Mouse (Mus musculus): ENCODE data around the gene Rad9b.

Rad9b gene

GRCm38 (mm10) chr5:122314966-122315667, 38.9 kb downstream of the Rad9b start:
- ATAC-seq (ENCODE audit: insufficient number of reproducible peaks, low FRiP score, low TSS enrichment), result peak; percentile 89

- ATAC-seq (ENCODE audit: insufficient number of reproducible peaks, low FRiP score, low TSS enrichment), result no peak
These were observed 40.9 kb downstream of the Rad9b start for GRCm38 (mm10) chr5:122312942-122313684.

DNA sequence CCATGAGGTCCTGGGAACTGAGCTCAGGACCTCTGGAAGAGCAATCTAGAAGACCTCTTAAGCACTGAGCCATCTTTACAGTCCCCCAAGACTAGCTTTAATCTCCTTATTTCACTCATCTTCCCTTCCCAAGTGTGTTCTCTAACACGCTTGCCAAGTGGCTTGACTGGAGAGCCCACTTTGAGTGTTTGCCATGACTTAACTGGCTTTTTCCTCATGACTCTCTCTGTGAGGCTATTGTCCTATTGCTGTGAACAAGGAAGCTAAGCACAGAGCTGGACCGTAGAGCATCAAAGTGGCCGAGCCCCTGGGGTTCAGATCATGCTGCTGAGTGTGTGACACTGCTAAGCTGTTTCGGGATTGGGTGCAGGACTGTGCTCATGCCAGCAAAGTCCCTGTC, 41.7 kb downstream of the Rad9b start:
- no peak for ATAC-seq (ENCODE audit: insufficient number of reproducible peaks, low FRiP score, low TSS enrichment)

- no peak for ATAC-seq (ENCODE audit: insufficient number of reproducible peaks, low FRiP score, low TSS enrichment)
These were observed 42.3 kb downstream of the Rad9b start for GRCm38 (mm10) chr5:122311692-122312091.

- no peak for ATAC-seq (ENCODE audit: insufficient number of reproducible peaks, low FRiP score, low TSS enrichment)
These were observed 43.3 kb downstream of the Rad9b start for GRCm38 (mm10) chr5:122310699-122311098.

DNA sequence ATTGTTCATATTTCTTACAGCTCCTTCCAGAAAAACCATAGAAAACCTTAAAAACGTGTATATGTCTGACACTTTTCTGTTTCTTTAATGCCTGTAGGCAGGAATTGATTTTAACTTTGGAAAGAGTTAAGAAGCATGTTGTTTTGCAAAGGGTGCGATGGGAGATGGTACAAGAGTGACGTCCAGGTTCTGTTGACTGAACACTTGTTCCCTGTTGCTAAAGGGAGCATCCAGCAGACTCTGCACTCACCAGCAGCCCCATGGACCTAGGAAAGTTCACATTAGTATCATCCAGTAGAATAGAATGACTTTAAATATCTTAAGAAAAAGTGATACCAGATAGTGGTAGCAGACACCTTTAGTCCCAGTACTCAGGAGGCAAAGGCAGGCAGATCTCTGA, 47.5 kb downstream of the Rad9b start:
- ATAC-seq (ENCODE audit: insufficient number of reproducible peaks, low FRiP score, low TSS enrichment), result no peak

GRCm38 (mm10) chr5:122305472-122305871, 48.6 kb downstream of the Rad9b start:
- no peak for ATAC-seq (ENCODE audit: insufficient number of reproducible peaks, low FRiP score, low TSS enrichment)

- ATAC-seq (ENCODE audit: insufficient number of reproducible peaks, low FRiP score, low TSS enrichment), result no peak
These were observed 49.5 kb downstream of the Rad9b start for GRCm38 (mm10) chr5:122304541-122304940.

DNA sequence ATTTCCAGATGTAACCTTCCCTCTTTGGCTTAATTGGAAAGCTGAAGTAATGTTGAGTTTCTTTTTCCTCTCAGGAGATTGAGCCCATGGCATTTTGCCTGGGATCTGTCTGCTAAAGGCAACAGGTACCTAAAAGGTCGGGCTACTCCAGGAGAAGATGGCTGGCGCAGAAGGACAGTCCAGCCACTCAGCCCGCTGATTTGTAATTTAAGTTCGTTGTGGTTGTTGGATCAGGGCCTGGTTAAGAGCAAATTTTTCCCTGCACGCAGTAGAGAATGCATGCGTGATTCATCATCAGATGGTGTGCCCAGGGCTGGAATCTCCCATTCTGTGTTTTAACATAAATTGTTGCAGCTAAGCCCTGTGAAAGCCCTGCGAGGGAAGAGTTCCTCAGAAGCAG, 50.1 kb downstream of the Rad9b start:
- no peak for ATAC-seq (ENCODE audit: insufficient number of reproducible peaks, low FRiP score, low TSS enrichment)

DNA sequence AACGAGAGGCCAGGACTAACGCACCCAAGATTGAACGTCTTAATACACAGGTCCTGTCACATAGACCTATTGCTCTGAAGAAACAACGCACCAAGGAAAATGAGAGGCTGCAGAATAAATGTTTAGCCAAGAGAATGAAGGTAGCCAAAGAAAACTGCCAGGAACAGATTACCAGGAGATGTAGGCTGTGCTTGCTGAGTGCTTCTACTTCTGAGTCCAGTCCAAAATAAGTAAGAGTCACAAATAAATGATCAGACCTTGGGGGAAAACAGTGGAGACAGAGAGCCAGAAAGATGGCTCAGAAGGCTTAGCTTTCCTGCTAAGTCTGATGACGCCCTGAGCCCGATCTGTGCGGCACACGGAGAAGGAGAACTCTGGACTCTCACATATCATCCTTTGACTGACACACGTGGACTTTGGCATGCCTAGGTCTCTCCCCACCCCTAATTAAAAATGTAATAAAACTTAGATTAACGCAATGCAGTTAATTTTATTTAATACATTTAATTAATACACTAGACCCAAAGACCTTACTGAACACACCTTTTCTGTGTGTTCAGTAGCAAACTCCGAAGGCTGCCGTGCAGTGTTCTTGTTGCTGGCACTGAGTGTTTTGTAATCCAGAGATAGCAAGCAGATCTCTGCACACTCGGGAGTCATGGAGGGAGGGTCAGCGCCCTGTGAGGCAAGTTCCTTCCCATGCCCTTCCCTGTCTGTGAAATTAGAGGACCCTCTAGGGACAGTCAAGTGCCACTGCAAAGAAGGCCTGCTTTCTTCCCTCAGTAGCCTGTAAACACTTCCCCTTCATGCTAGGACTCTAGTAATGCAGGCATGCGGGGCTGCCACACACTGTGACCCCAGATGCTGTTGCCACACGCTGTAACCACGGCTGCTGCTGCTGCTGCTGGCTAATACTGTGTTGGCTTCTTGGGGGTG, 51.0 kb downstream of the Rad9b start:
- no peak for ATAC-seq (ENCODE audit: insufficient number of reproducible peaks, low FRiP score, low TSS enrichment)

DNA sequence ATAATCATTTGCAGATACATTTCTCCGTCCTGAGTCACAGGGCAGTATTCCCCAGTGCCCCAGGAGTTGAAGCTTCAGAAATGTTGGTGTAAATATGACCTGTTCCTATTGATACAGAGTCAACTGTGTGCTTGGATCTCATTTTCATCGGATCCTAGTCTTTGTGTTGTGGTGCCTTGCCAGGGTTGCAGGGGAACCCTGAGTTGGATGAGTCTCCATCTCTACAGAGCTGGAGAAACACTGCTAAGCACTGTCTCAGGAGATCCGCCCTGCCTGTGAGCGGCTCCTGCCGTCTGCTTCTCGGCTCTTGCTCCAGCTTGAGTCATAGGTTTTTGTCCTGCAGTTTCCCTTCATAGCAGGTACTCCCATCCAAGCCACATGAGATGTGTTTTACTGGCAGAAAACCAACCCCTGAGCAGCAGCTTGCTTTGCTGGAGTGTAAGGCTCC, 53.9 kb downstream of the Rad9b start:
- ATAC-seq (ENCODE audit: insufficient number of reproducible peaks, low FRiP score, low TSS enrichment), result peak; percentile 61; the same call in 1 of the 2 replicates

DNA sequence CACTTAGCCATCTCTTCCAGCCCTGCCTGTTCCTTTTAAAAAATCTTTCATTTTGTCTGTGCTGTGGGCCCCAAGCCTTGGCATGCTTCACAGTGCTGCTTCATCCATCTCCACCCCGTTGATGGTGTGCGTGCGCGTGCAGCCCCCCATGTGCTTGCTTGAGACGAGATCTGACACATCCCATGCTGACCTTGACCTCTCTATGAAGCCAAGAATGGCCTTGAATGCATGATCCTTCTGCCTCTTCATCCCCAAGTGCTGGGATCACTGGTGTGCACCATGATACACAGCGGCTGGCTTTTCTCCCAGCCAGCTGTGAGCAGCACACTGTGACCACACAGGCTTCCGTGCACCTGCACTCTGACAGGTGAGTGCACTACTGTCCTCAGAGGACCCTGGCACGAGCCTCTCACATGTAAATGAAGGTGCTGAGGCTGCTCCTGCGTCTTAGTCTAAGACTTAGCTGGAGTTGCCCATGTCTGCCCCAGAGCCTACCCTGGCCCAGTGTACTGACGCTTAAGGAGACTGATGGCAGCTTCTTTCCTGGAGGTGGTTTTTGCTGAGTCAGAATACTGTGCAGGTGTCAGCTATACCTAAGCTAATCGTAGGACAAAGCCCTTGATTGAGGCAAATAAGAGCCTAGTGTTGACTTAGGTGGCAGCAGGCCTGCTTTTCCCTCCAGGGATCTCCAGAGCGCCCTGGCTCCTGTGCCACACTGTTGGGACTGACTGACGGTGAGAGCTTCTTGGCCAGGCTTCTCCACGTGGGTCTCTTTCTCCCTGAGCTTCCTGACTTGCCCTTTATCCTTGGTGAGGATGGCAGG, 58.7 kb downstream of the Rad9b start:
- ATAC-seq (ENCODE audit: insufficient number of reproducible peaks, low FRiP score, low TSS enrichment), result no peak

DNA sequence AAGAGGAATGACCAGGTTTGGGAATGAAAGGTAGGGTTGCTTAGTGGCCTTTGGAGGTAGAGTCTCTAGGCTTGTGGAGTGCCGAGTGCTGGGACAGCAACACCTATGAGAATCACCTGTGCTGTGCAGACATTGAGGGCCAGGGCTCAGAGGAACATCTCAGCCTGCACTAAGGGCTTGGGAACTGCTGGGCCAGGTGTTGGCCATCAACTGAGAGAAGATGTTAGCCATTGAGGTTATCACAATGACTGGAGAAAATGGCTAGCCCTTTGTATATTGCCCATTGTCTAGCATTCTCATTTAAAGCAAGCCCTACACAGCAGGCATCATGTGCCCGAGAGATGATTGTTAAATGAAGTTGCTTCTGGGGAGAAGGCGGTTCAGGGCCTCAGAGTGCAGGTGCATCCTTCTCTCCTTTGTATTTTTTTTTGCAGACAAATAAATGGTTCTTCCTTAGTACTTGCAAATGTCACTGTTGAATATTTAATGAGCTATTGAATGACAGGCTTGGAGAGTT, 59.8 kb downstream of the Rad9b start:
- no peak for ATAC-seq (ENCODE audit: insufficient number of reproducible peaks, low FRiP score, low TSS enrichment)

- no peak for ATAC-seq (ENCODE audit: insufficient number of reproducible peaks, low FRiP score, low TSS enrichment)
These were observed 60.9 kb downstream of the Rad9b start for GRCm38 (mm10) chr5:122293131-122293530.

GRCm38 (mm10) chr5:122291553-122292339, 62.3 kb downstream of the Rad9b start:
- ATAC-seq (ENCODE audit: insufficient number of reproducible peaks, low FRiP score, low TSS enrichment), result no peak

DNA sequence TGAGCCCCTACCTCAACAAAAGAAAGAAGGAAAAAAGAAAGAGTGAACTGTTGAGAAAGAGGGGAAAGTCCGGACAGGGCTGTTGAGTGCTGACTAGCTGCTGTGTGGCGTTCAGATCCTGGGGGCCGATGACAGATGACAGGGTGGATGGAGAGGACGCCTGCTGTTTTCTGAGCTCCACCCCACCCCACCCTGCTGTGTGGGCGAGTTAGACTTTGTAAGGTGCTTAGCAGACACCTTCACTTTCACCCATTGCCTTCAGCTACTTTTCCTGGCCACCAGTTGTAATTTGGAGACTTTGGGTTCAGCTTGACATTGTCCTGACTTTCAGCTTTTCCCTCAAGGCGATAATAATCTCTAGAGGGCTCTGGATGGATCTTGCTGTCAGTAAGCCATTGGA, 62.9 kb downstream of the Rad9b start:
- no peak for ATAC-seq (ENCODE audit: insufficient number of reproducible peaks, low FRiP score, low TSS enrichment)

DNA sequence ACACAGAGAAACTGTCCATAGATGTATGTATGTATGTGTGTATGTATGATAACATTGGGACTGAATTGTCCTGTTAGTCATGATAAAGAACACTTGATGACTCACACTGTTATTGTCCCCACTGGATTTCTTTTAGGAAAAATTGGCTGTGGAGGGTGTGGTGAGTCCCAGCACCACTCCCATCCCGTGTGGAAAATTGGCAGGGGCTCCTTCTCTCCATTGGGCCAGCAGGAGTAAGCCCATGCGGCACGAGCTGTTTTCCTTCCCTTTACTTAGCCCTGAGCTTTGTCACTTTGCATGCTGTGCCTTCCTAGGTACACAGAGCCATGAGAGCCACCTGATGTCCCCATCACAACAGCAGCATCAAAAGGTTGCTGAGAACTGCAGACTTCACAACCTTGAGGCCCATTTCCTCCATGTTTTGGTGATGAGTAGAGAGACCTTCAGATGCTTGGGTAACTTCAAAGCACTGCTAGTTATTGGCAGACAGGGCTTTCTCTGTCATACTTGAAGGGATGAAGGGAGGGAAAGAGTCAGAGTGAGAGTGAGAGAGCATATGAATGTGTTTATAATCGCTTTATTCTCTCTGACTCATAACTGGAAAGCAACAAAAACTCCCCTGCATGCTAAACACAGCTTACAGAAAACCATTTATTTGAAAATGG, 65.8 kb downstream of the Rad9b start:
- no peak for ATAC-seq (ENCODE audit: insufficient number of reproducible peaks, low FRiP score, low TSS enrichment)

GRCm38 (mm10) chr5:122287026-122287425, 67.0 kb downstream of the Rad9b start:
- no peak for ATAC-seq (ENCODE audit: insufficient number of reproducible peaks, low FRiP score, low TSS enrichment)
